Mouse (Mus musculus) stomach, postnatal 0 days (tissue): ENCODE measurements around the gene Noct.

Experiments
- CTCF ChIP-seq: IDR thresholded peaks from 2 replicates; pipeline ENCODE4 v1.5.1; 2016; ENCODE audit warnings: antibody characterized with exemption, low read depth, mild to moderate bottlenecking, moderate library complexity
- EP300 ChIP-seq: optimal IDR thresholded peaks from 2 replicates; pipeline ENCODE3; 2016; ENCODE audit warnings: antibody characterized with exemption

GRCm38 (mm10) chr3:51268434-51268833 is 44.2 kb downstream of the Noct start:
- TF ChIP-seq EP300 = peak; percentile 18
- no peak for TF ChIP-seq CTCF
